Mouse (Mus musculus): ENCODE data around the gene Mfsd9. TPM values are rescaled to one million over a fixed set of nuclear protein-coding genes. Genes with fewer than 3 reads are reported as not detected.

The Mfsd9 gene
- polyA plus RNA-seq, 1 experiment = 2.9 TPM

GRCm38 (mm10) chr1:40785876-40786445 is 4.5 kb downstream of the Mfsd9 start:
- H3K4me3 ChIP-seq (ENCODE audit: insufficient read depth, low read length) = no peak overlapping the region
- no peaks in the 10 kb centered on the region; the same call in 1 of the 2 replicates for H3K4me1 ChIP-seq (ENCODE audit: control insufficient read depth, insufficient read depth, low read length)
- TF ChIP-seq CTCF (IDR thresholded peaks at IDR 0.05; ENCODE audit: extremely low read depth, insufficient read depth, low read length) (no peak), POLR2A (IDR thresholded peaks at IDR 0.05; ENCODE audit: extremely low read depth, insufficient read depth, low read length) (no peak)
- no peak overlapping the region for H3K27ac ChIP-seq (ENCODE audit: insufficient read depth, low read length)

- no peak overlapping the region for H3K27ac ChIP-seq (ENCODE audit: insufficient read depth, low read length)
- H3K4me3 ChIP-seq (ENCODE audit: insufficient read depth, low read length) = no peak overlapping the region
- H3K4me1 ChIP-seq (ENCODE audit: control insufficient read depth, insufficient read depth, low read length) = no peaks in the 10 kb centered on the region
- TF ChIP-seq POLR2A (IDR thresholded peaks at IDR 0.05; ENCODE audit: extremely low read depth, insufficient read depth, low read length) = no peak
- no peak for TF ChIP-seq CTCF (IDR thresholded peaks at IDR 0.05; ENCODE audit: extremely low read depth, insufficient read depth, low read length)
These were observed 6.2 kb downstream of the Mfsd9 start for GRCm38 (mm10) chr1:40784306-40784705.

- H3K27ac ChIP-seq (ENCODE audit: insufficient read depth, low read length) = no peak overlapping the region
- no peaks in the 10 kb centered on the region for H3K4me1 ChIP-seq (ENCODE audit: control insufficient read depth, insufficient read depth, low read length)
- H3K4me3 ChIP-seq (ENCODE audit: insufficient read depth, low read length) = no peak overlapping the region
- TF ChIP-seq POLR2A (IDR thresholded peaks at IDR 0.05; ENCODE audit: extremely low read depth, insufficient read depth, low read length) (no peak), CTCF (IDR thresholded peaks at IDR 0.05; ENCODE audit: extremely low read depth, insufficient read depth, low read length) (no peak)
These were observed 7.0 kb downstream of the Mfsd9 start for GRCm38 (mm10) chr1:40783450-40783849.

GRCm38 (mm10) chr1:40776763-40777162 is 13.7 kb downstream of the Mfsd9 start:
- TF ChIP-seq CTCF (IDR thresholded peaks at IDR 0.05; ENCODE audit: extremely low read depth, insufficient read depth, low read length) = no peak
- TF ChIP-seq POLR2A (IDR thresholded peaks at IDR 0.05; ENCODE audit: extremely low read depth, insufficient read depth, low read length) = no peak
- H3K4me1 ChIP-seq (ENCODE audit: control insufficient read depth, insufficient read depth, low read length) = no peaks in the 10 kb centered on the region
- no peak overlapping the region for H3K27ac ChIP-seq (ENCODE audit: insufficient read depth, low read length)
- H3K4me3 ChIP-seq (ENCODE audit: insufficient read depth, low read length) = no peak overlapping the region

GRCm38 (mm10) chr1:40776102-40776501 is 14.4 kb downstream of the Mfsd9 start:
- TF ChIP-seq POLR2A (IDR thresholded peaks at IDR 0.05; ENCODE audit: extremely low read depth, insufficient read depth, low read length) = no peak
- TF ChIP-seq CTCF (IDR thresholded peaks at IDR 0.05; ENCODE audit: extremely low read depth, insufficient read depth, low read length) = no peak
- Histone ChIP-seq H3K4me1 (ENCODE audit: control insufficient read depth, insufficient read depth, low read length) (no peaks in the 10 kb centered on the region), H3K4me3 (ENCODE audit: insufficient read depth, low read length) (no peak overlapping the region), H3K27ac (ENCODE audit: insufficient read depth, low read length) (no peak overlapping the region)

- Histone ChIP-seq H3K27ac (ENCODE audit: insufficient read depth, low read length) (no peak overlapping the region), H3K4me1 (ENCODE audit: control insufficient read depth, insufficient read depth, low read length) (no peaks in the 10 kb centered on the region), H3K4me3 (ENCODE audit: insufficient read depth, low read length) (no peak overlapping the region)
- no peak for TF ChIP-seq CTCF (IDR thresholded peaks at IDR 0.05; ENCODE audit: extremely low read depth, insufficient read depth, low read length)
- no peak for TF ChIP-seq POLR2A (IDR thresholded peaks at IDR 0.05; ENCODE audit: extremely low read depth, insufficient read depth, low read length)
These were observed 16.4 kb downstream of the Mfsd9 start for GRCm38 (mm10) chr1:40774040-40774439.

- Histone ChIP-seq H3K27ac (ENCODE audit: insufficient read depth, low read length) (no peak overlapping the region), H3K4me3 (ENCODE audit: insufficient read depth, low read length) (no peak overlapping the region), H3K4me1 (ENCODE audit: control insufficient read depth, insufficient read depth, low read length) (no peaks in the 10 kb centered on the region)
- TF ChIP-seq POLR2A (IDR thresholded peaks at IDR 0.05; ENCODE audit: extremely low read depth, insufficient read depth, low read length) (no peak), CTCF (IDR thresholded peaks at IDR 0.05; ENCODE audit: extremely low read depth, insufficient read depth, low read length) (no peak)
These were observed 17.3 kb downstream of the Mfsd9 start for GRCm38 (mm10) chr1:40773234-40773633.

GRCm38 (mm10) chr1:40771196-40771970 is 19.1 kb downstream of the Mfsd9 start:
- H3K4me1 ChIP-seq (ENCODE audit: control insufficient read depth, insufficient read depth, low read length) = no peaks in the 10 kb centered on the region
- TF ChIP-seq CTCF (IDR thresholded peaks at IDR 0.05; ENCODE audit: extremely low read depth, insufficient read depth, low read length) (no peak), POLR2A (IDR thresholded peaks at IDR 0.05; ENCODE audit: extremely low read depth, insufficient read depth, low read length) (no peak)

GRCm38 (mm10) chr1:40769331-40769894 is 21.1 kb downstream of the Mfsd9 start:
- Histone ChIP-seq H3K4me1 (ENCODE audit: control insufficient read depth, insufficient read depth, low read length) (no peaks in the 10 kb centered on the region), H3K4me3 (ENCODE audit: insufficient read depth, low read length) (no peak overlapping the region), H3K27ac (ENCODE audit: insufficient read depth, low read length) (no peak overlapping the region)
- no peak for TF ChIP-seq POLR2A (IDR thresholded peaks at IDR 0.05; ENCODE audit: extremely low read depth, insufficient read depth, low read length)
- TF ChIP-seq CTCF (IDR thresholded peaks at IDR 0.05; ENCODE audit: extremely low read depth, insufficient read depth, low read length) = no peak

More at GRCm38 (mm10) chr1:40771196-40771970, 19.1 kb downstream of the Mfsd9 start:
- H3K27ac ChIP-seq (ENCODE audit: insufficient read depth, low read length) = no peak overlapping the region
- H3K4me3 ChIP-seq (ENCODE audit: insufficient read depth, low read length) = no peak overlapping the region

All from cortical plate, adult 2 months (tissue).